Mouse (Mus musculus) gastrocnemius, adult 18-20 months (tissue): Measurements from ENCODE around the gene Cdca3. TPM values are rescaled to one million over a fixed set of nuclear protein-coding genes. Genes with fewer than 3 reads are reported as not detected.
"Not testable (repeated sequence)": the region's sequence is repeated elsewhere in the genome, so short reads cannot be mapped to it uniquely, and the experiment has no call there.

Source experiments
- DNase-seq: peaks from one replicate; pipeline ENCODE4 v3.0.0; 2021; ENCODE audit warnings: low spot score
- total RNA-seq, 2 experiments: library from RNA; stranded (reverse); gene quantifications; 2 replicates each; pipeline ENCODE4 v1.2.3; 2021

The Cdca3 gene
- total RNA-seq, 2 experiments from 2014 or later, result 0.25 to 0.55 TPM

DNA sequence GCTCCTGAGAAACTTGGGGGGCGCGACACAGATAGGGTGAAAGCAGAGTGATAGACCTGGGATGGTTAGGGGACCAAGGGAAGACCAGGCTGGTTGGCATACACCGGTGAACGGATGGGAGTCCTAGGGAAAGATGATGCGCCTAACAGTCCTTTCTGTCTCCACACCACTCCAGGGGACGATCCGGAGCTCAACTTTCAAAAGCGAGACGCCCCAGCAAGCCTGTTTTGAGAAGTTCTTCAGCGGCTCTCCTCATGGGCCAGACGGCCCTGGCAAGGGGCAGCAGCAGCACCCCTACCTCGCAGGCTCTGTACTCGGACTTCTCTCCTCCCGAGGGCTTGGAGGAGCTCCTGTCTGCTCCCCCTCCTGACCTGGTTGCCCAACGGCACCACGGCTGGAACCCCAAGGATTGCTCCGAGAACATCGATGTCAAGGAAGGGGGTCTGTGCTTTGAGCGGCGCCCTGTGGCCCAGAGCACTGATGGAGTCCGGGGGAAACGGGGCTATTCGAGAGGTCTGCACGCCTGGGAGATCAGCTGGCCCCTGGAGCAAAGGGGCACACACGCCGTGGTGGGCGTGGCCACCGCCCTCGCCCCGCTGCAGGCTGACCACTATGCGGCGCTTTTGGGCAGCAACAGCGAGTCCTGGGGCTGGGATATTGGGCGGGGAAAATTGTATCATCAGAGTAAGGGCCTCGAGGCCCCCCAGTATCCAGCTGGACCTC, 20.1 kb upstream of the Cdca3 start:
- peak; percentile 87 for DNase-seq

DNA sequence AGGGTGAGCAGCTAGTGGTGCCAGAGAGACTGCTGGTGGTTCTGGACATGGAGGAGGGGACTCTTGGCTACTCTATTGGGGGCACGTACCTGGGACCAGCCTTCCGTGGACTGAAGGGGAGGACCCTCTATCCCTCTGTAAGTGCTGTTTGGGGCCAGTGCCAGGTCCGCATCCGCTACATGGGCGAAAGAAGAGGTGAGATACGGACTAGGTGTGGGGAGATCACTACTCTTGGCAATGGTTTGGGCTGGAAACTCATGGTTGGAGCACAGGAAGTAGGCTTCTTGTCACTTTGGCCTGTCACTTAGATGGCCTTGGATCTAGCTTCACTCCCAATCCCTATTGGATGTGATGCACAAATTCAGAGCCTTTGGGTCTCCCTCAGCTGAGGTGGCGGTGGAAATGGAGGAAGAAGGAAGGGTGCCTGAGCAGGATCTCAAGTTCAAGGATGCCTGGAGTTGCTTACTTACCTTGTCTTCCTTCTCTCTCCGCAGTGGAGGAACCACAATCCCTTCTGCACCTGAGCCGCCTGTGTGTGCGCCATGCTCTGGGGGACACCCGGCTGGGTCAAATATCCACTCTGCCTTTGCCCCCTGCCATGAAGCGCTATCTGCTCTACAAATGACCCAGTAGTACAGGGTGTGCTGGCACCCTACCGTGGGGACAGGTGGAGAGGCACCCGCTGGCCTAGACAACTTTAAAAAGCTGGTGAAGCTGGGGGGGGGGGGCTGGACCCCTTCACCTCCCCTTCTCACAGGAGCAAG, 19.4 kb upstream of the Cdca3 start:
- DNase-seq, result no peak

DNA sequence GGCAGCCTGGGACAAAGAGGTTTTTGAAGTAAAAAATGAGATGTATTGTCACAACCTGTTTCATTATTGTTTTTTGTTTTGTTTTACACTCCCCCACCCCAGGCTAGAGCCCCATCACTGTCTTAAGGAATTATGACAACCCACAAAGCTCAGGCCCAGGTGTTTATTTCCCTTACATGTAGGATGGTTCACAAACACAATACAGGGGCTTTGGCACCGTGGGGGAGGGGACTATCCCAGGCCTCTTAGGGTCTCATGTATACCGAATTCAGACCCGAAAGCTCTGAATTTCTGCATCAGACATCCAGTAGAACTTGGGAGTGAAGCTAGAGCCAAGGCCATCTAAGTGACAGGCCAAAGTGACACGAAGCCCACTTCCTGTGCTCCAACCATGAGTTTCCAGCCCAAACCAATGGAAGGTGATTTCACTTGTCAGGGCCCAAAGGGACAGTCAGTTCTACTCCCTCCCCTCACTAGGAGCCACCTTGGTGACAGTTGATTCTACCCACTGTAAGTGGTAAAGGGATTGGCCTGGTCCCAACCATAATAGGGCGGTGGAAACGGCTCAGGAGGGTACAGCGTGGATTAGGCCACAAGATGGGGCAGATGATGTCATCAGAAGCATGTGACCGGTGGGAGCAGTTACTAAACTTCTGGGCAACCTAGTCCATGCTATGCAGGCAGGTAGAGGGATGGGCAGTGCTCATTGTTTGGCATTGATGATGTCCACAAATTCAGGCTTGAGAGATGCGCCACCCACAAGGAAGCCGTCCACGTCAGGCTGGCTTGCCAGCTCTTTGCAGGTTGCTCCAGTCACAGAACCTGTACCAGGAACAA, 18.6 kb upstream of the Cdca3 start:
- not testable (repeated sequence) for DNase-seq

DNA sequence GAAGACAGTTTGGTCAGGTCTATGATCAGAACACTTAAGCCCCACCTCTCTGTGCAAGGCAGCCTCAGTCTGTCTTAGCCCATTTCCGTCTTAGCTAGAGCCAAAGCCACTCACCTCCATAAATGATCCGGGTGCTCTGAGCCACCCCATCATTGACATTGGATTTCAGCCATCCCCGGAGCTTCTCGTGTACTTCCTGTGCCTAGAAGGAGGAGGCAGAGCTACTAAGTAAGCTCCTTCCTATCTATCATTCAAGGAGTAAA, 18.0 kb upstream of the Cdca3 start:
- no peak for DNase-seq

DNA sequence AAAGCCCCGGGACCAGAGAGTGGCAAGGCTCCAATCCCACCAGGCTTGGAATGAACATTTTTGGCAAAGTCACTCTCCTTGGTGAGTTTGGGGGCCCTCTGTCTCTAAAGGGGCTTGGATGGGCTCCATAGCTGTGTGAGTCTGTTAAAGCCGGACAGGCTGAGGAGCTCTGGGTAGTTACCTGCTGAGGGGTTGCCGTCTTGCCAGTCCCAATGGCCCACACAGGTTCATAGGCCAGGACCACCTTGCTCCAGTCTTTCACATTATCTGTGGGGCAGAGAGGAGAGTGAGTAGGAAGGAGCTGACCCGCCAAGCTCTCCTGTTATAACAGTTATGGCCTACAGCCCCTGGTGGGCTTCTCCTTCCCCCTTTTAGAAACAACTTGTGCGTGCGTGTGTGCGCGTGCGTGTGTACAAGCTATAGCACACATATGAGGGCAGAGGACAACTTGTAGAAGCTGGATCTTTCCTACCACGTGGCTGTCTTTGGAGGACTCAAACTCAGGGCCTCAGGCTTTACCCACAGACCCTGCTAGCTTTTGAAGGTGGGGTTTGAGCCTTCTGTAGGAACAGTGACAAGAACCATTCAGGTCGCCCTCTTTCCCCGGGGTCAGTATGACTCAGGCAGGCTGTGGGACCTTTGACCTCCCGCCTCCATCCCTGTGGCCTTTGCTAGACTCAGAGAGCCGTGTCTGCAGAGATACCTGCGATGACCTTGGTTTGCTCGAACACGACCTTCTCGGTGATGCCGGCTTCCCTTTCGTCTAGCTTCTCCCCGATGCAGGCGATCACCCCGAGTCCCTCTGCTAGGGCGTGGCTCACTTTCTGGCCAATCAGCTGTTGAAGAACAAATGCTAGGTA, 17.4 kb upstream of the Cdca3 start:
- peak; percentile 30 for DNase-seq

DNA sequence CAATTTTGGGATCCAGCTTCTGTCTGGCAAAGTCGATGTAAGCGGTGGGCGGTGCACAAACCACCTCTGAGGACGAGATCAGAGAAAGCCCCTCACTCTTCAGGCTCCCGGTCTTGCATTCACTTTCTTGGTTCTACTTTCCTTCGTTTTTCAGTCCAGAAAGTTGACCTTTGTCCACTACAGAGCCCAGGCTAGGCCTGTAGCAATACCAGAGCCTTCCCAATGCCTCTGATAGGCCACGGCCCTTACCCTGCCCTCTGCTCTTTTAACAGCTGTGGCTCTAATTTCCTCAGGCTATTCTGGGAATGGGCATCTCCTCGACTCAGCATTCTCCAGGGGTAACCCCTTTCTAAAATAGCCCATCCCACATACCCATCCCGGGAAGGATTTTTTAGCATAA, 16.5 kb upstream of the Cdca3 start:
- DNase-seq, result peak; percentile 80

DNA sequence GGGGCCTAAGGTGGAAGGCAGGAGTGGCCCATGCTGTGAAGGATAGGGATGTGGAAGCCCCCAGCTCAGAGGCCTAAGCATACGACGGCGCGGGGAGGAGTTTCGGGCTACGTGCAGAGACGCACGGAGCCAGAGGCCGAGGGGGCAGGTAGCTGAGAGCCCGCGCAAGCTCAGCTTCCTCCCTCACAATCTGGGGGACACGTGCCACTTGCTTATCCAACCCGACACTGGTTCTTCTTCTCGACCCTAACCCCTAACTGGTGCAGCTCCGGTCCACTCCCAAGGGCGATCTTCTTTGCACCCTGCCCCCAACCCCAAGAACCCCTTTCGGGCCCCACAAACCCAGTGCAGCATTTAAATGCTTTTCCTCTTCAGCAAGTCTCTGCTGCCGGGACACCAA, 15.9 kb upstream of the Cdca3 start:
- peak; percentile 72 for DNase-seq

DNA sequence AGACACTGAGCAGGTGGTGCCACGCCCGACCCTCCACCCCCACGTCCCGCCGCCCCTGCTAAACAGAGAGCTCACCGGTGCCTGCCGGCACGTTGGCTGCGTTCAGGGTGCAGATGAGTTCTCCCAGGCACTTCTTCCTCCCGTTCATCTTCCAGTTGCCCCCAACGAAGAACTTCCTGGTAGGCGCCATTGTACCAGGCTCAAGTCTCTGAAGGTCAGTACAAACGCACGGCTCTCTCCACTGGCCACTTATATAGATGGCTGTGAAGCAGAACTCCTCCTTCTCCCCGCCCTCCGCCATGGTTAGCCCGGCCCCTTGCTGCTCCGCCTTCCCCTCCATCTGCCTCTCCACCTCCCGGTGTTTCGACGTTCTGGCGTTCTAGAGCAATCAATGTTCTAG, 15.4 kb upstream of the Cdca3 start, which contains the start of gene Tpi1:
Gene Tpi1 (minus strand): TSS at position 364 of the 400 bp plus-strand sequence.
- peak; percentile 97 for DNase-seq

DNA sequence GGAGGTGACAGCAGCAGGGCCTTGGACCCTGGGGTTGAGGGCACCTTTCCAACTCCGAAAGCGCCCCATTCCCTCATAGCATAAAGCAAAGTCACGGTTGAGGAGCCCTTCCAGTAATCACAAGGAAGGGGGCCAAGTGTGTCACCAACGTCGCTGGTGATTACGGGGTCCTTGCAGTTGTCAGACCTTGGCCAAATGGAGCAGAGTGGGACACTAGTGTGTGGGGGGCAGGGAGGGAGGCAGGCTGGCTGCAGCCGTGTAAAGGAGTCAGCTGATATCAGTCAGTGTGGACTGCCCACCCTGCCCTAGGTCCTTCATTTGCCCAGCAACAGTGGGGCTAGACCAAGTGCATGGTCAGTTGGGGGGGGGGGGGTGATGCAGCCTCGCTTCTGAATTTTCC, 14.9 kb upstream of the Cdca3 start:
- no peak for DNase-seq

DNA sequence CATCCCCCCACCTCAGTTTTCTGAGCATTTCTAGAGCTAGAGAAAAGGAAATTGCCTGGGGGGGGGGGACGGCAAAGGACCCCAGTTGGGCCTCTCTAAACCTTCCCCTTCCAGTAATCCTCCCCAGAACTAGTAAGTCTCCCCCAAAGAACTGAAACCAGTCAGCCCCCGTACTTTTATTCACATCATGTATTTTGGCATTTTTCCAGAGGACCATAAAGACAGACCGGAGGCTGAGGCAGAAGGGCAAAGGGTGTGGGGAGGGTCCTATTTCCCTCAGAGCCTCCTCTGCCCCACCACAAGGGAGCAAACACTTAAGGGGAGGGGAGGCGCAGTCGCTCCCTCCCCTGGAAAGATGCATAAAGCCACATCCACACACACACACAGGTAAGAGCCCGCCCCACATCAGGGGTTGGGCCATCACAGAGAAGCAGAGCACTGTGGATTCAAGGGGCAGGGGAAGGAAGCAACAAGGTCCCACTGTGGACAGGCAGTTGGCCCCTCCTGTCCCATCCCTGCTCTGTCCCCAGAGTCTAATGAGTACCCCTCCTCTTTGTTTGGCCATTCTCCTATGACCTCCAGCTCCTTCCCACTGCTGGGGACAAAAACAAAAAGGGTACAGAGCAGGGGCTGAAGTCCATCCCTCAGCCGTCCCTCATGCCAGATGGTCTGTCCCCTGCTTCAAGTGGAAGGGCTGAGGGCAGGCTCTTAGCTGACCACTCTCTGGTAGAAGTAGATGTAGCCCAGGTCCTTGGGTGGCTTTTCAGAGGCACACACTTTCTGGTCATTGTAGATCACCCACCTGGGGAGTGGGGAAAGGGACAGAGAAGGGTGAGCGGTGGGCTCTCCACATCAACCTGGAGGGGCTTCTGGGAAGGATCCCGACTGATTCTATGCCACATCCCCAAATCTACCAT, 14.2 kb upstream of the Cdca3 start:
- no peak for DNase-seq

DNA sequence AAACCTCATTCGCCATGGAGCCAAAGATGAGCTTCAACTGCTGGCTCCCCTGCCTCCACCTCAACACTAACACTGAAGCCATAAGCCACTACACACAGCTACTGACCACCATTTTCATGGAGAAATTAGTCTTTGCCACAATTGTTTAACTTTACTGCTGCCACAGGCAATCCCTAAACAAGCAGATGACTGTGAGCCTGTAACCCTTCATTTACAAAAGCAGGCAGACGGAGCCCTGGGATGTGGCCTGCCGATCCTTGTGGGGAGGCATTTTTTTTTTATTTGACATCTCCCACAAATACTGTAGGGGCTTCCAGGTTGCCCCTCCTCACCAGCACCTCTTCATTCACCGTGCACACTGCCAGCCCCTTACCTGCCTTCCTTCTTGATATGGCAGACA, 12.7 kb upstream of the Cdca3 start:
- no peak for DNase-seq

DNA sequence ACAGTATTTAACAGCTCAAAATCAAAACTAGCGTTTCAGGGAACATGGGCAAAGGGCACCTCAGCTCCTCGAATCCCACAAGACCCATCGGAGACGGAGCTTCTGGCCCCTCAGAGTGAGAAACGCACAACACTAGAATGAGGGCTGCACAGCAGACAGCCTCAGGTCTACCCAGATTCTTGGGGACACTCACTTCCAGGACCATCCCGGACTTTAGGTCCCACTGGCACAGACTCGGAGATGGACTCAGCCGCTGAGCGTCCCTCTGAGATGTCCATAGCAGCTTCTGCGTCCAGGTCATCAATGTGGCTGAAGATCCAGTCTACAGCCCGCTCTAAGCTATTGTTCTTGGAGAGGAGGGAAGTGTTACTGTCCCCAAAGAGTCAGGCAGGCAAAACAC, 12.2 kb upstream of the Cdca3 start:
- DNase-seq, result no peak

DNA sequence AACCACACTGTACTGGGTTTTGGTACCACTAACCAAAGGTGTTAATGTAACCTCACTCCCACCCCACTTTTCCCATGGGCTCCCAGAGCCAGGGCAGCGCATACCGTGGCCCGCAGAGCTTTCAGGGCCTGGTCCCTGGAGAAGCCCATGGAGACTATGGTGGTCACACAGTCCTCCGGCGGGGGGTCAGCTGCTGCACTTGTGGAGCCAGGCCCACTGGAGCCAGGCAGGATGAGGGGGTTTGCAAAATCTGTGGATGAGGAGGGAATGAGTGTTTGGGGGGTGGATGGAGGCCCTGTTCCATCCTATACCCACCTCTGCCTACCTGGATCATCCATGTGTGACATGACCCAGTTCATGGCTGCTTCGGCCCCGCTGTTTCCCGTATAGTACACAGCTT, 11.8 kb upstream of the Cdca3 start:
- DNase-seq, result no peak

DNA sequence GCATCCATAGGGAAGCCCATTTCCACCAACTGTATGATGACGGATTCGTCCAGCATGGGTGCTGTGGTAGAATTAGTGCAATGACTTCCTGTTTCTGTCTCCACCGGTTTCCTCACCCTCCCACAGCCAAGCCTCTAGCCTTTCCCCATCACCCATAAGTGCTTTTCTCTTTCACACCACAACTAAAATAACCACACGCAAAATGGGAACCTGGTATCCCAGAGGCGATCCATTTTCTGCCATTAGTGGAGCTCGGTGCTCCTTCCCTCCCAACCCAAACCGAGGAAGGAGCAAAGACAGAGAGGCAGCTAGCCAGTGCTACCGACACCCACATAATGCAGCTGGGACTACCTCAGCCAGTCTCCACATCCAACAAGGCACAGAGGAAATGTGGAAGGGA, 11.4 kb upstream of the Cdca3 start:
- DNase-seq, result no peak

DNA sequence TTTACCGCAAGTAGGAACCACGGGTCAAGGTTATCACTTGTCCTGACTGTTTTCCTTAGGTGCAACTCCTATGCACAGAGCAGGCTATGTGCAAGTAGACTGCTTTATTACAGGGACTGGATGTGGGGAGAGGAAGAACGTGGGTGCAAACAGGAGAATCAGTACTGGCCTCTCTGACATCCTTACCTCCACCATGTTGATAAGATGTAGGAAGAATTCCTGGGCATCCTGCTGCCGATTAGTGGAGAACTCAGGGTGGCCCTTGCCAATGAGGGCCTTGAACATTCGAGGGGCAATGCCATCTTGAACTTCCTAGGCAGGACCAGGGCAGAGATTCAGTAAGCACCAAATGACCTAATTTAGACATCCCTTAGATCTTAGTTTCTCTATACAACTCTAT, 8.5 kb upstream of the Cdca3 start:
- DNase-seq, result no peak

DNA sequence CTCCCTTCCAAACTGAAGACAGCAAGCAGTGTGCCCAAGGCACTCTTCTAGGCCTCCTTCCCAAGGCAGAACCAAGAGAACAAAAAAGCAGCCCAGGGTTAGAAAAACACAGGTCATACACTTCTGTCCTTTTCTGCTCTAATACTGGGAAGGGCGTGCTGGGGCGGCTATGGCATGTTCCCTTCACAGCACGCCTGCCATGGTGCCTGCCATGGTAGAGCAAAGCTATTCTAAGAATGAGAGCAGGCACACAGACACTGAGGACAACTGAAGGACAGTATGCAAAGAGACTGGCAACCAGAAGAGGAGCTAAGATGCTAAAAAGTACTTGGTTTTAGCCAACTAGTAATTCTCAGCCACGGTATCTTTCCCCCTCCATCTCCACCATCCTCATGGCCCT, 7.3 kb upstream of the Cdca3 start:
- DNase-seq, result no peak

DNA sequence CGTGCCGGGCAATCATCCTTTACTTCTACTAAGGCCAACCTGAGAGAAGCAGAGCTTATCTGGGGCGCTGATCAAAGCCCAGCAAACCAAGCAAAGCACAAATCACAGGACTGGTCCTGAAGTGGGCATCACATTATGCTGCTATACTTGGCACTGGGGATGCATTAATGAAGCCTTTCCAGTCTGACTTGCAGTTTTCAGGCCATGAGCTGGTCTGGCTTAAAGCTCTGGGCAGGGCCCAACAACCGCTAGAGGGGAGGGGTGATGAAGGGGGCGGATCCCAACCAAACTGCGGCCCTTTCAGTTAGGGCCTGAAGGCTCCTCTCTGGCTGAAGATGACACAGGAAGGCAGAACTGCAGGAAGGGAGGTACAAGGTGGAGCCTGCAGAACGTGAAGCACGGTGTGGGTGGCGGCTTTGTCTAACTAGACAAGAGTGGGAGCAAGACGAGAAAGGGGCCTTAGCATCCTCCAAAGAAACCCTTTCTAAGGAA, 1.2 kb upstream of the Cdca3 start:
- peak; percentile 32 for DNase-seq

DNA sequence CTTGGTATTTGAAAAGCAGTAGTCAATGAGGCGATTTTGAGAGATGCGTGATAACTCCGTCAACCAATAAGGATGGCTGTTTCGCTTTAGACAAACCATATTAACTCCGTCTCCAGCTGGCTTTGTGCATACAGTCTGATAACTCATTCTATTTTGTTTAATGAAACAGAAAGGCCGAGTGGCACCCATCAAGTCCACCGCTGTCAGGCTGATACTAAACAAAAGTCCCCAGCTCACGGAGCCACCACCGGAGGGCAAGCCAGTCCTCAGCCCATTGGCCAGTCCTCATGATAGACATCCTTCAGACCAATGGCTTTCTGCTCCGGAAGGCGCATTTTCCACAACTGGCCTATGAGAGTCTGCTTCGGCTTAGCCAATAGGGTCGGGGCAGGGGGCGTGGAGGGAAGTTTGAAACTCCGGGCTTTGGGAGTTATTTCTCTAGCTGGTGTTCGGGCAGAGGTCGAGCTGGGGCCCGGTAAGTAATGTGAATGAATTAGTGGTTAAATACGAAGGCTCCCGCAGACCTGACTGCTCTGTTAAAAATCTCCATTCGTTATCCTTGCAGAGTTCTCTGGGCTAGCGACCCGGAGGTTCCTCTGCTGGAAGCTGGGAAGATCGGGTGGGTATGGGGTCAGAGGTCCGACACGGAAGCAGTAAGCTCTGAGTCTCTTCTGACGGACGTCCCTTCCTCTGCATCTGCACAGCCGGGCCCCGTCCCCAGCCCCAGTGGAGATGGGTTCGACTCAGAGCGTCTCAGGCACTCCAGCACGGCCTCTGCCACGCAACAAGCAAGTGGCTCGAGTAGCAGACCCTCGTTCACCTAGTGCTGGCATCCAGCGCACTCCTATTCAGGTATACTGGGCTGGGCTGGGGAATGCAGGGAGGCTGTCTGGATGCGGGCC, 703 bp downstream of the Cdca3 start:
- peak; percentile 96 for DNase-seq

DNA sequence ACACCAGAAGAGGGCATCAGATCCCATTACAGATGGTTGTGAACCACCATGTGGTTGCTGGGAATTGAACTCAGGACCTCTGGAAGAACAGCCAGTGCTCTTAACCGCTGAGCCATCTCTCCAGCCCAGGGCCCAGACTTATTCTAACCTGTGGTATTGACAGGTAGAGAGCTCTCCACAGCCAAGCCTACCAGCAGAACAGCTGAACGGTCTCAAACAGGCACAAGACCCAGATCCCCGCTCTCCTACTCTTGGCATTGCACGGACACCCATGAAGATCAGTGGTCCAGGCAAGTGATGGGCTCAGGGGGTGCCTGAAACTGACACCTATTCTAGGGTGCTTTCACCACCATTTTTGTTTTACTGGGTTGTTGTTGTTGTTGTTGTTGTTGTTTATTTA, 1.9 kb downstream of the Cdca3 start:
- DNase-seq, result not testable (repeated sequence)
